Mouse (Mus musculus): ENCODE results near the gene Oxa1l. TPM values are rescaled to one million over a fixed set of nuclear protein-coding genes. Genes with fewer than 3 reads are reported as not detected.

The Oxa1l gene
- total and polyA plus RNA-seq, 3 experiments, result 43.3 to 143 TPM; not detected in 1

GRCm38 (mm10) chr14:54329201-54329600 lies 31.4 kb upstream of the Oxa1l start:
- Histone ChIP-seq H3K79me2 (ENCODE audit: control insufficient read depth, insufficient read depth, low read length, poor library complexity) (no peaks in the 10 kb centered on the region), H3K9ac (ENCODE audit: control insufficient read depth, low read depth, low read length, poor library complexity, severe bottlenecking) (no peak overlapping the region), H3K27ac (ENCODE audit: control insufficient read depth, low read depth, low read length) (no peak overlapping the region), H3K4me3 (ENCODE audit: control insufficient read depth in 1 of 2, insufficient read depth in 1 of 2, low read depth in 2 of 2, low read length in 2 of 2) (no peak overlapping the region), H3K27me3 (ENCODE audit: control insufficient read depth in 1 of 2, insufficient read depth in 2 of 2, low read length in 2 of 2) (peaks cover 0 to 1% of the 10 kb centered on the region in 2 experiments; a peak in 1 of 4 replicates), H3K36me3 (ENCODE audit: control insufficient read depth in 1 of 2, insufficient read depth in 2 of 2, low read length in 2 of 2) (peaks cover 0 to 15% of the 10 kb centered on the region in 2 experiments; a peak in 2 of 4 replicates), H3K9me3 (replicated peaks; ENCODE audit: insufficient read depth, low read length) (no peaks in the 10 kb centered on the region), H3K4me1 (ENCODE audit: control insufficient read depth in 1 of 2, insufficient read depth in 2 of 2, low read length in 2 of 2) (peaks cover 14 to 16% of the 10 kb centered on the region in 2 experiments)
- TF ChIP-seq MAFK (IDR thresholded peaks at IDR 0.05; ENCODE audit: borderline replicate concordance, low read depth, low read length) (no peak), KAT2A (conservative IDR thresholded peaks at IDR 0.05; ENCODE audit: low read depth, low read length) (no peak), CHD2 (IDR thresholded peaks at IDR 0.05; ENCODE audit: low read length) (no peak), GABPA (IDR thresholded peaks at IDR 0.05; ENCODE audit: low read depth, low read length) (no peak), TAL1 (IDR thresholded peaks at IDR 0.05; ENCODE audit: low read length) (no peak), MEF2A (IDR thresholded peaks at IDR 0.05; ENCODE audit: extremely low read depth, insufficient replicate concordance, low read depth, low read length, poor library complexity, severe bottlenecking) (no peak), ZMIZ1 (IDR thresholded peaks at IDR 0.05; ENCODE audit: low read depth, low read length) (no peak), ELF1 (IDR thresholded peaks at IDR 0.05; ENCODE audit: low read depth, low read length) (no peak), RCOR1 (IDR thresholded peaks at IDR 0.05; ENCODE audit: low read depth, low read length) (no peak), POLR2A (IDR thresholded peaks at IDR 0.05; ENCODE audit: control insufficient read depth in 1 of 2, insufficient read depth in 1 of 2, low read depth in 1 of 2, low read length in 2 of 2, poor library complexity in 1 of 2) (no peak), CTCF (IDR thresholded peaks at IDR 0.05 in 2 of 3, conservative IDR thresholded peaks at IDR 0.05 in 1 of 3; ENCODE audit: control insufficient read depth in 1 of 3, insufficient read depth in 1 of 3, low read depth in 2 of 3, low read length in 3 of 3, poor library complexity in 1 of 3, severe bottlenecking in 1 of 3) (no peak), MYC (IDR thresholded peaks at IDR 0.05; ENCODE audit: low read depth, low read length) (no peak), MXI1 (IDR thresholded peaks at IDR 0.05; ENCODE audit: low read depth, low read length) (no peak), ZNF384 (IDR thresholded peaks at IDR 0.05; ENCODE audit: low read depth, low read length) (no peak), TBP (IDR thresholded peaks at IDR 0.05; ENCODE audit: low read depth, low read length) (no peak), ETS1 (IDR thresholded peaks at IDR 0.05; ENCODE audit: low read depth, low read length) (no peak), RAD21 (IDR thresholded peaks at IDR 0.05; ENCODE audit: low read depth, low read length) (no peak), SMC3 (IDR thresholded peaks at IDR 0.05; ENCODE audit: low read depth, low read length) (no peak)
- DNase-seq (ENCODE audit: low read depth, low spot score), result no peak

GRCm38 (mm10) chr14:54331178-54331577 lies 29.5 kb upstream of the Oxa1l start:
- Histone ChIP-seq H3K4me3 (ENCODE audit: control insufficient read depth in 1 of 2, insufficient read depth in 1 of 2, low read depth in 2 of 2, low read length in 2 of 2) (no peak overlapping the region), H3K4me1 (ENCODE audit: control insufficient read depth in 1 of 2, insufficient read depth in 2 of 2, low read length in 2 of 2) (peaks cover 14 to 19% of the 10 kb centered on the region in 2 experiments), H3K9ac (ENCODE audit: control insufficient read depth, low read depth, low read length, poor library complexity, severe bottlenecking) (no peak overlapping the region), H3K79me2 (ENCODE audit: control insufficient read depth, insufficient read depth, low read length, poor library complexity) (no peaks in the 10 kb centered on the region), H3K27me3 (ENCODE audit: control insufficient read depth in 1 of 2, insufficient read depth in 2 of 2, low read length in 2 of 2) (0 out of 4 replicates have a peak, but pooled peaks cover under 1 to 2% of the 10 kb centered on the region in 2 experiments), H3K9me3 (replicated peaks; ENCODE audit: insufficient read depth, low read length) (no peaks in the 10 kb centered on the region), H3K27ac (ENCODE audit: control insufficient read depth, low read depth, low read length) (no peak overlapping the region), H3K36me3 (ENCODE audit: control insufficient read depth in 1 of 2, insufficient read depth in 2 of 2, low read length in 2 of 2) (peaks cover 0 to 15% of the 10 kb centered on the region in 2 experiments; a peak in 2 of 4 replicates)
- TF ChIP-seq EP300 (IDR thresholded peaks at IDR 0.05; ENCODE audit: low read depth in 1 of 2, low read length in 2 of 2) (no peak), TBP (IDR thresholded peaks at IDR 0.05; ENCODE audit: low read depth, low read length) (no peak), MYB (IDR thresholded peaks at IDR 0.05; ENCODE audit: low read depth, low read length) (no peak), MEF2A (IDR thresholded peaks at IDR 0.05; ENCODE audit: extremely low read depth, insufficient replicate concordance, low read depth, low read length, poor library complexity, severe bottlenecking) (no peak), POLR2AphosphoS5 (IDR thresholded peaks at IDR 0.05; ENCODE audit: borderline replicate concordance, low read depth, low read length) (no peak), MAX (IDR thresholded peaks at IDR 0.05; ENCODE audit: low read length) (no peak)
- no peak for DNase-seq (ENCODE audit: low read depth, low spot score)
